Mouse (Mus musculus): ENCODE results near the gene Bora.

DNA sequence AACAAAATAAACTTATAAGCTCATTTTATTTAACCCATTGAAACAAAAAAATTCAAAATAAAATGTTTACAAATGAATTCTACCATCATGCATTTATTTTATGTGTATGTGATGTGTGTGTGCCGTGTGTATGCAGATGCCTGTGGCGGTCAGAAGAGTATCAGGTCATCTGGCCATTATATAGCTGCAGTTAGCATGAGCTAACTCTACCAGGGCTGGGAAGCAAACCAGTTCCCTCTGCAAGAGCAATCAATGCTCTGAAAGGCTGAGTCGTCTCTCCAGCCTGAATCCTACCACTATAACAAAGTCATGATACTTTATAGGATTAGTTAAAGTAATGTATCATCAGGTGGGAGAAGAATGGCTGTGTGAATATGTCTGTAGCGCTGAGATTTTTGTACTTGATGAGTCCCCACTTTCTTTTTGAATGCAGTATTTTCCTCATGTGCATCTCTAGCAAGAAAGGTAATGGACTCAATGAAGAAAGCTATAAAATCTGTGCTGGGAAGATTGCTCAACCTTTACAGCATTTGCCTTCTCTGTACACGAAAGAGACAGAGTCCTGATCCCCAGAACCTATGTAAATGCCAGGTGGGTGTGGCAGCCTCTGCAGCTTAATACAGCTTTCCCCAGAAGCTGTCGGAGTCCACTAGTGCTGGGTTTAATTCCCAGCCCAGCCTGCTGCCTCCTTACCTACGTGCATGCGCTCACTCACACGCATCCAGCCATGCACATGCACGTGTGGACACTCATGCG is 75.7 kb downstream of the Bora start:
- TF ChIP-seq CTCF (IDR thresholded peaks at IDR 0.05; ENCODE audit: extremely low read depth, insufficient read depth, low read length) (no peak), POLR2A (IDR thresholded peaks at IDR 0.05; ENCODE audit: extremely low read depth, insufficient read depth, low read length) (no peak)

Data from cortical plate, adult 2 months (tissue).